Mouse (Mus musculus) lung, postnatal 0 days (tissue): ENCODE measurements around the gene Ildr2. TPM values are rescaled to one million over a fixed set of nuclear protein-coding genes. Genes with fewer than 3 reads are reported as not detected.

Experiments used
- ATAC-seq: fragments of 200-750 bp; cut with Nextera tagmentation; 2 replicates; pipeline ENCODE4 v1.8.0; 2017; ENCODE audit warnings: moderate library complexity
- DNase-seq: peaks from one replicate; pipeline ENCODE4 v3.0.0-alpha.2; 2016; ENCODE audit warnings: low spot score
- H3K27ac ChIP-seq: fragments of 300-500 bp; sonication (generic); 2 replicates; pipeline ENCODE4 v1.5.1; 2014; ENCODE audit warnings: antibody characterized with exemption, mild to moderate bottlenecking, low read length, mixed read lengths
- H3K27me3 ChIP-seq: fragments of 300-500 bp; sonication (generic); replicated peaks from 2 replicates; pipeline ENCODE4 v1.6.1; 2014; ENCODE audit warnings: low read length, mixed read lengths; ENCODE audit not compliant: insufficient read depth
- H3K36me3 ChIP-seq: fragments of 300-500 bp; sonication (generic); 2 replicates; pipeline ENCODE4 v1.6.1; 2014; ENCODE audit warnings: low read length, mixed read lengths; ENCODE audit not compliant: insufficient read depth
- H3K4me1 ChIP-seq: fragments of 300-500 bp; sonication (generic); 2 replicates; pipeline ENCODE4 v1.6.1; 2014; ENCODE audit warnings: antibody characterized with exemption, low read depth, low read length, mixed read lengths; ENCODE audit not compliant: insufficient read depth
- H3K4me2 ChIP-seq: fragments of 300-500 bp; sonication (generic); replicated peaks from 2 replicates; pipeline ENCODE4 v1.6.1; 2014; ENCODE audit warnings: low read depth, mild to moderate bottlenecking, low read length, moderate library complexity, mixed read lengths
- H3K4me3 ChIP-seq: fragments of 300-500 bp; sonication (generic); 2 replicates; pipeline ENCODE4 v1.5.1; 2014; ENCODE audit warnings: low read depth, low read length
- H3K9ac ChIP-seq: fragments of 300-500 bp; sonication (generic); replicated peaks from 2 replicates; pipeline ENCODE4 v1.6.1; 2014; ENCODE audit warnings: low read depth, mild to moderate bottlenecking
- H3K9me3 ChIP-seq: fragments of 300-500 bp; sonication (generic); 2 replicates; pipeline ENCODE4 v1.6.1; 2016; ENCODE audit warnings: low read length, mixed read lengths
- CTCF ChIP-seq: IDR thresholded peaks from 2 replicates; pipeline ENCODE4 v1.5.1; 2016; ENCODE audit warnings: antibody characterized with exemption, mild to moderate bottlenecking
- EP300 ChIP-seq: IDR thresholded peaks from 2 replicates; pipeline ENCODE4 v1.6.1; 2016; ENCODE audit warnings: antibody characterized with exemption, mild to moderate bottlenecking, control low read depth
- WGBS: fragments of 180-500 bp; shearing (Covaris S2); extraction: QIAGEN DNeasy Blood & Tissue Kit; methylation state at CpG from one replicate; pipeline ENCODE4 v1.1.7; 2014; 5-methylcytosine and 5-hydroxymethylcytosine counted together
- polyA plus RNA-seq: library from polyadenylated mRNA; unstranded; fragments of >200 nt; fragmentation: Nextera tagmentation; extraction: Ambion mirVana; gene quantifications from 2 replicates; pipeline ENCODE4 v1.2.1, GENCODE M21; 2015

Gene Ildr2
- polyA plus RNA-seq, 1 experiment from 2014 or later = 0.79 TPM

DNA sequence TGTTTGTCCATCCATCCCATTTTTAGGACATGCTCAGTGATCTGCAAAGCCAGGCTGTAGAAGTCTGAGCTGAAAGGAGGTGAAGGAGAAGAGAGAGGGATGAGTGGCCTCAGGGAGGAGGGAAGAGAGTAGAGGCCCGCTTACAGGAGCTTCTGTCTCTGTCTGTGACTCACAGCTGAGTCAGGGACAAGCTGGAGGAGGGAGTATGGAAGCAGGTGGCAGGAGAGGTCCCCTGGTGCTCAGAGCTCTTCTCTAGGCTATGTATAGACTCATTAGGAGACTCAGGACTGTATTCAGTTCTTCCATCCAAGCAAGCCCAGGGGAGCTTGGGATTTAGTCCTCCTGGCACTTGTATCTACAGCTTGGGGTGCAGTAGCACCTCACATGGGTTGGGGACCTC, 59.7 kb downstream of the Ildr2 start:
- H3K9me3 ChIP-seq = no peaks in the 10 kb centered on the region
- no peak overlapping the region for H3K27ac ChIP-seq
- no peak for TF ChIP-seq EP300
- TF ChIP-seq CTCF = no peak
- no peak for ATAC-seq
- no peak overlapping the region for H3K4me2 ChIP-seq
- H3K36me3 ChIP-seq = no peaks in the 10 kb centered on the region
- 0 out of 2 replicates have a peak, but pooled peaks cover 7% of the 10 kb centered on the region for H3K27me3 ChIP-seq
- H3K4me3 ChIP-seq = no peak overlapping the region
- peaks cover 2% of the 10 kb centered on the region for H3K4me1 ChIP-seq
- no peak overlapping the region for H3K9ac ChIP-seq
- 53% methylated on average over 1 of the region's 1 CpGs for WGBS
- DNase-seq = no peak

DNA sequence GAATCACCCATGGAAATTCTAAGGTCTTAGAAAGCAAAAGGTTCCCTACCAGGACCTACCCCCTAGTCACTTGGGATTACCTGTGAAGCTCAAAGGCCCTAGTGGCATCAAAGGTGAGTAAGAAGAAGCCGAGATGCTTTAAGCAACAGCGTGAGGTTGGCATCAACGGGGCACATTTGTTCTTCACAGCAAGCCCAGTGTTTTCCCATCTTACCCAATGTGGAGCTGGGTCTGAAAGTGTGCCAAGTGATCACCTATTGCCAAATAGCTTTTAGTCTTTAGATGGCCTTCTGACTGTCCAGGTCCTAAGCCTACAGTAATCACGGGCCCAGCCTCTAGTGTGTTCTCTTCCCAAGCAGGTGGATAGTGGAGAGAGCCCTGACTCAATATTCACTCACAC, 61.8 kb downstream of the Ildr2 start:
- 76% methylated on average over 4 of the region's 4 CpGs for WGBS
- DNase-seq (no peak), ATAC-seq (no peak)

DNA sequence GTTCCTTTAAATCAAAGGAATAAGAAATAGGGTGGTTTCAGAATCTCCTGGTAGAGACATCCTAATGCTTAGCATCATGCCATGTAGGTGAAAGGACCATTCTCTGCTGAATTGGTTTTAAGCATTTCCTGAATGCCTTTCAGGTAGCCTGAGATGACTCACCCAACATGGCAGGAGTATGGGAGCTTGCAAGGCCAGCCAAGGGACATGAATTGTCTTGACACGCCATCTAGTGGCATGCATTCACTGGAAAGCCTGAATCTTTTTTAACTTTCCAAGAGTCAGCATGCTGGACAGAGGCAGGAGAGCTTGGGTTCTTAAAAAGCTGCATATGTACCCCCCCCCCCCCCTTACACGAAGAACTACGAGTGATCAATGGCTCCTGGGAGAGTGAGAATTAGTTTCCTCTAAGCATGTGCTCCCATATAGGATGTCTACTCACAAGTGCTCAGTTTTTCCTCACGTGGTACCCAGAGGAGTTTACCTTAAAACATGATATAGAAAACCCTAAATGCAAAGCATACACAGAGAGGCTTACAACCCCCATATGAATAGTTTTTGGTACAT, 65.3 kb downstream of the Ildr2 start:
- Histone ChIP-seq H3K4me2 (no peak overlapping the region), H3K27me3 (no peaks in the 10 kb centered on the region), H3K4me3 (no peak overlapping the region), H3K4me1 (no peaks in the 10 kb centered on the region), H3K36me3 (no peaks in the 10 kb centered on the region), H3K9ac (no peak overlapping the region), H3K9me3 (no peaks in the 10 kb centered on the region), H3K27ac (no peak overlapping the region)
- TF ChIP-seq EP300 (no peak), CTCF (peak; percentile 83)
- peak; percentile 78 for DNase-seq
- WGBS = 11% methylated on average over 4 of the region's 4 CpGs
- peak; percentile 49 for ATAC-seq

More for the DNA sequence above, 61.8 kb downstream of the Ildr2 start:
- H3K9ac ChIP-seq = no peak overlapping the region
- H3K4me2 ChIP-seq = no peak overlapping the region
- H3K36me3 ChIP-seq = no peaks in the 10 kb centered on the region
- TF ChIP-seq EP300 (no peak), CTCF (no peak)
- no peak overlapping the region for H3K4me3 ChIP-seq
- H3K27me3 ChIP-seq = no peaks in the 10 kb centered on the region
- H3K9me3 ChIP-seq = no peaks in the 10 kb centered on the region
- no peaks in the 10 kb centered on the region for H3K4me1 ChIP-seq
- no peak overlapping the region for H3K27ac ChIP-seq

DNA sequence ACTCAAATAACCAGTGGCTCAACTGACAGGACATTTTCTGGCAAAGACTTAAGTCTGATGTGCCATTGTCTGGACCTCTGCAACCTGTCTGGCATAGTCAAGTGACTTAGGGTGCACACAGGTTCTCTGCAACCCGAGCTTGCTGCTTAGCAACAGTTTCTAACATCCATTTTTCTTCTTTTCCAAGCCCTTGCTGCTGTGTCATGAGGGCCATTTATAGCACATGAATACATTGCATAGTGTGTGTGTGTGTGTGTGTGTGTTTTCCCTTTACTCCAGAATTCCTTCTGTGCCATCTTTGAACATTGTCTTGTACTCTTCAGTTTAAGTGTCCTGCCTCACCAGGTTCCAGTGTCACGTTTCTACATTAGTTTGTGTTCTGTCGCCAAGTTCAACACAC, 72.5 kb downstream of the Ildr2 start:
- Histone ChIP-seq H3K4me3 (no peak overlapping the region), H3K36me3 (no peaks in the 10 kb centered on the region), H3K27me3 (no peaks in the 10 kb centered on the region), H3K4me2 (no peak overlapping the region), H3K4me1 (no peaks in the 10 kb centered on the region), H3K9me3 (no peaks in the 10 kb centered on the region), H3K27ac (no peak overlapping the region), H3K9ac (no peak overlapping the region)
- TF ChIP-seq CTCF (no peak), EP300 (no peak)
- DNase-seq = no peak
- WGBS = 69% methylated on average over 3 of the region's 3 CpGs
- no peak for ATAC-seq

DNA sequence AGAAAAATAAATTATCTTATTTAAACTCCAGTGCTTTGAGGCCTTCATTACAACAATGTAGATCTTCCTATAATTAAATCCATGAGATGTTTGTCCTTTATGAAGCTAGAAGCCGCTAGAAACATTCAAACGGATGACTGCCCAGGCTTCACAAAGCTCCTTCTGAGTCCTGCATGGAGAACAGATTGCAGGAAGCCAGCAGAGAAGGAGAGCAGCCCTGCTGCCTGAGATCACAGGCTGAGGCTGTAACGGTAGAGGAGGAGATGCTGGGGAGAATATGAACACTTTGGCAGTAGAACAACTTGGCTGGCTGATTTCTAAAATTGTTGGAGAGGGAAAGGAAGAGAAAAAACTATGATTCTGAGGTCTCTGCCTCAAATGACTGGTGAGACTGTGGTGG, 76.8 kb downstream of the Ildr2 start:
- ATAC-seq (no peak), DNase-seq (no peak)
- no peak overlapping the region for H3K4me3 ChIP-seq
- H3K36me3 ChIP-seq = no peaks in the 10 kb centered on the region
- no peaks in the 10 kb centered on the region for H3K9me3 ChIP-seq
- H3K4me2 ChIP-seq = no peak overlapping the region
- H3K27ac ChIP-seq = no peak overlapping the region
- no peaks in the 10 kb centered on the region for H3K4me1 ChIP-seq
- no peak overlapping the region for H3K9ac ChIP-seq
- 68% methylated on average over 3 of the region's 3 CpGs for WGBS
- H3K27me3 ChIP-seq = no peaks in the 10 kb centered on the region
- TF ChIP-seq EP300 (no peak), CTCF (no peak)

DNA sequence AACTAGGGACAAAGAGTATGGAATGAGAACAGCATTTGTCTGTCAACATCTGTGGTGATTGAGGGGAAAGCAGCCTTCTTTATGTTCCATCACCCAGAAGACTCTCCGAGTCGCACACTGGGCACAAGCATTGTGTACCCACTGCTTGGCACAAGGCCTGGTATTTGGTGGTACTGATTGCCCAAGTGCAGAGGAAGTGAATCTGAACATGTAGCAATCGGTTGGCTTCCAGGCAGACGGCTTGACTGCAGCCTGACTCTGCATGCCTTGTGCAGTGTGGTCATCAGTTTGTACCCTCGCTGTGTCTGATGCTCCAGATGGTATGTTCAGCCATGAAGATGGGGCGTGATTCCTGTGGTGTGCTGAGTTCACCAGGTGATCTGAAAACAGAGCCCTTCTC, 85.2 kb downstream of the Ildr2 start:
- Histone ChIP-seq H3K9me3 (no peaks in the 10 kb centered on the region), H3K9ac (no peak overlapping the region), H3K4me3 (no peak overlapping the region), H3K4me2 (no peak overlapping the region), H3K27me3 (no peaks in the 10 kb centered on the region), H3K27ac (no peak overlapping the region), H3K36me3 (no peaks in the 10 kb centered on the region), H3K4me1 (no peaks in the 10 kb centered on the region)
- WGBS = 69% methylated on average over 6 of the region's 6 CpGs
- ATAC-seq (peak; percentile 35; the same call in 1 of the 2 replicates), DNase-seq (peak; percentile 11)
- TF ChIP-seq CTCF (no peak), EP300 (no peak)

DNA sequence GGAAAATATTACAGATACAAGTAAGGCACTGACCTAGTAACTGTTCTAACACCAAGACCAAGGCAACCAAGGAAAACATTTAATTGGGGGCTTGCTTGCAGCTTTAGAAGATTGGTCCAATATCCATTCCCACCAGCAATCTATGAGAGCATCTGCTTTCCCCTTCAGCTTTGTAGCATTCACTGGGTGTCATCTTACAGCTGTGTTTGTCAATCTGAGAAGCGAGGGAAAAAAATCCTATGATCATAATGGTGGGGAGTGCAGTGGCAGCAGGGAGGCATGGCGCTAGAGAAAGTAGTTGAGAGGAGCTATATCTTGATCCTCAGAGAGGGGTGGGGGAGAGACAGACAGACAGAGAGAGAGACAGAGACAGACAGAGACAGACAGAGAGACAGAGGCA, 88.1 kb downstream of the Ildr2 start:
- Histone ChIP-seq H3K36me3 (no peaks in the 10 kb centered on the region), H3K27me3 (no peaks in the 10 kb centered on the region), H3K9me3 (no peaks in the 10 kb centered on the region), H3K27ac (no peak overlapping the region), H3K4me1 (no peaks in the 10 kb centered on the region), H3K9ac (no peak overlapping the region), H3K4me2 (no peak overlapping the region), H3K4me3 (no peak overlapping the region)
- DNase-seq = no peak
- 69% methylated on average over 2 of the region's 2 CpGs for WGBS
- TF ChIP-seq EP300 (no peak), CTCF (no peak)
- no peak for ATAC-seq
